Mouse (Mus musculus): Measurements from ENCODE around the gene Src.

DNA sequence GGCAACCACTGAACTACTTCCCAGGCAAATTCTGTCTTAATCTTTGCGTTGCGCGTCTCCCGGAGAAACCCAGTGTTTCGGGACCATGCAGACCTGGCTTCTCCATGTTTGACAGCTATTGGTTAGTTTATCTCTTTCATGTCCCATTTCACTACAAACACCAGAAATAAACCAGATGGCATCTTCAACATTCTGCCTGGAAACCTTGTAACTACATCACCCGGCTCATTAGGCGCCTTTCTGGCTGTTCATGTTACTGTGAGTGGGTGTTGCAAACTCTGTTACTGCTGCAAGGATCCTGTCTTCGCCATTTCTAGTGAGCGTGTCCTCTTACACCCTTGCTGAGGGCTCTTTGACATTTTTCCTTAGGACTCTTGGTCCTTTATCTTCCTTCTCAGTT lies 94.6 kb downstream of the Src start:
- TF ChIP-seq CTCF (IDR thresholded peaks at IDR 0.05; ENCODE audit: extremely low read depth, insufficient read depth, low read length) (no peak), POLR2A (IDR thresholded peaks at IDR 0.05; ENCODE audit: extremely low read depth, insufficient read depth, low read length) (no peak)

All from cortical plate, adult 2 months (tissue).